Mouse (Mus musculus): ENCODE measurements at regions not wholly inside any gene's neighbourhood (a gene's known extent, or its start where the extent isn't known, plus 50 kb on each side); places are given as distances from the start of the nearest gene placed in this dataset.
A peak's percentile ranks its signal among the peaks of the same experiment; 100 is the strongest.
"Not testable (repeated sequence)": the region's sequence is repeated elsewhere in the genome, so short reads cannot be mapped to it uniquely, and the experiment has no call there.

DNA sequence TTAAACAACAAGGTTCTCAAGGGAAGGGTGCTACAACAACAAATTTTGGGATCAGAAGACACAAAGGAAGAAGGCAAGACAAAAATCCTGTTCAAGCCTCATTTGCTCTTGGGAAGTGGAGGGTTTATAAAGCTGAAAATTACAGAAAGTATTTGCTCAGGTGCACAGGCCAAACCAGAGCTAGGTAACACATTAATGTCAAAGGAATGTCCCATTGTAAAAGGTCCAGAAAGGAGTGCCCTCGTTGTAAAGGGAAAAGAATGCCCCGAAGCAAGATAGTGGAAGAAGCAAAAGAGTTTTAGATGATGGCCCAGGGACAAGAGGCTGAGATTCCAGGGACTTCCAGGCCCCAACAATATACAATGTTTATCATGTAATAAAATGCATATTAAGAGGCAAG, 317.3 kb downstream of the Car8 start:
- DNase-seq = no peak

DNA sequence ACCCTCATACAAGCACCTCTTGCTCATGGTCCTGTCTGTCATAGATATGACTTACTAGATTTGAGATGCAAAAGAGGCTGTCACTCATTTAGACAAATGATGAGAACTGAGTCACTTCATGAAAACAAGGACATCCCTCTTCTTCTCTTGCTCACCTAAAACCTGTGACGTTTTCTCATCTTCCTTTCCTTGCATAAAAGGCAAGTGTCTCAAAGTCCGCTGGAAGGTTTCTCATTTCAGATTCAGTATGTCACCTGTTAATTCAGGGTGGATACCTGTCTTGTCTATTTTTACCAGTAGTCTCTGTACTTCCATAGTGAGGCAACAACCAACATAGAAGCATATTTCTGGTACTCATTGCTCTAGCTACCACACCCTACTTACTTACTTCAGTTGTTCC, 325.6 kb downstream of the Car8 start:
- DNase-seq = no peak

DNA sequence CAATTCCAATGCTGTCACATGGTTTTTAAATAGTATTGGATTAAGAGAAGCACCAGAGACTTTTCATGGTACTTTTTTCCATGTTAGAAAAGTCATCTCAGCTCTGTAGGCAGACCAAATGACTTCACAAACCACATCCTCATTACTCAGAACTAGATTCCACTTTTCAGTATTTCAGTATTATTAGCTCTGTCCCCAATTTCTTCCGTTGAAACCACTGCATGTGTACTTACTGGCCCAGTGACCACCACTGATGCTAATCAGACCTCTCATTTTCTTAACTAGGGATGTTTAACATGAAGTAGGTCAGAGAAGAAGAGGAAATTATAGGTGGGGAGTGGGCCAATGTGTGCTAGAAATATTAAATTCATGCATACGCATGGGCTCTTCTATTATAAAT, 326.2 kb downstream of the Car8 start:
- DNase-seq = no peak

DNA sequence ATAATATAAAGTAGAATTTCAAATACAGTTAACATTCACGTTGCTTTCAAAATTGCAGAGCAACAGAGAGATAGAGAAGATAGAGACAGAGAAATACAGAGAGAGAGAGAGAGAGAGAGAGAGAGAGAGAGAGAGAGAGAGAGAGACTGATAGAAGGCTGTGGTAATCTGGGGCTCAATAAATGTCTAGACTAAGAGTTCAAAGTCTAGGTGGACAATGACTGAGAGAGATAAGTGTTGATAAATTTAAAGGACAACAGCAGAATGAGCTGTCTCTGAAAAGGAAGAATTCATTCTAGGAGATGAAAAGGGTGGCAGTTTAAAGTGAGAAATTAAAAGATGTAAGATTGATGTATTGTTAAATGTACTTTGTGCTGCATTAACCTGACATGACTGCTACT, 335.7 kb downstream of the Car8 start:
- no peak for DNase-seq

DNA sequence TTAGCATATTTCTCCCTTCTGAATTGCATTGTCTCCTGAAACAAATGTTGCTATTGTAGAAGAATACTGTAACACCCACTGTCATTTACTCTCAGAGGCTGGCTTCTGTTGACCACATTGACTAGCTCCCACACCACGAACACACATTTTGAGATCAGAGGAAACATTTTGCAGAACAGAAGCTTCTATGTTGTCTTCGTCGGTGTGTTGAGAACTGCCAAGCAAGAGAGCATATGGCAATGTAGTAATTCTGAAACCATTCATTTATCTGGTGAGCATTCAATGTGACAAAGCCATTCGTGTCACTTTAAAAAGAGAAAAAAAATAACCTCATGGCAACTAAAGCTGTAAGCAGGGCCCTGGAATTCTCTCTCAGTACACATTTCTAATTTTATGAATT, 343.9 kb downstream of the Car8 start:
- DNase-seq = no peak

DNA sequence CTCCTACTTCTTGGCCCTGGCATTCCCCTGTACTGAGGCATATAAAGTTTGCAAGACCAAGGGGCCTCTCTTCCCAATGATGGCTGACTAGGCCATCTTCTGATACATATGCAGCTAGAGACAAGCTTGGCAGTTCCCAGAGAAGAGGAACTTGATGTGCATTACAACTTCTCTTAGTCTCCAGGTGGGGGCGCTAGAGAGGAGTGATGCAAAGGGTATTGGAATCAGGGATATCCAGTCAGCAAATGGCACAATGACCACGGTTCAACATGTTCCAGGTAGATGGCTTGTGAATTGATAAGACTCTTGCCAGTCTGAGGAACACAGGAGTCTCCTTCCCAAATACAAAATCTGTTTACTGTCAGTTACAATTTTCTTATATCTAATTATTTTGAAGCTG, 347.7 kb downstream of the Car8 start:
- peak; percentile 9 for DNase-seq

DNA sequence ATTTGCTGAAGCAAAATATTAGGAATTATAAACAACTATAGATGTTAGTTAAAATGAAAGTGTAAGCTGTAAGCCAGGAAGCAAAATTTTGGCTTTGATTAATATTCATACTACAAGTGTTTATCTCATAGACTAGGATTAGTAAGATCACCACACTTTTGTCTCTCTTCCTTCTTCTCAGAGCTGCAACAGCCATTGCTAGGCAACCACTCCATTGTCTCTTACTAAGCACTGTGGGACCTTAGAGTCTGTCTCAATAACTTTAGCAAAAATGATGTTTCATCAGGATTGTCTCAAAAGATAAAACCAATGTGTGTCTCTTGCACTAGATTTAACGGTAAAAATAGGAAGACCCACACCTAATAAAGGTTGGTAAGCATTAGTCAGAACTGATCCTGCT, 384.3 kb downstream of the Car8 start:
- DNase-seq = no peak

DNA sequence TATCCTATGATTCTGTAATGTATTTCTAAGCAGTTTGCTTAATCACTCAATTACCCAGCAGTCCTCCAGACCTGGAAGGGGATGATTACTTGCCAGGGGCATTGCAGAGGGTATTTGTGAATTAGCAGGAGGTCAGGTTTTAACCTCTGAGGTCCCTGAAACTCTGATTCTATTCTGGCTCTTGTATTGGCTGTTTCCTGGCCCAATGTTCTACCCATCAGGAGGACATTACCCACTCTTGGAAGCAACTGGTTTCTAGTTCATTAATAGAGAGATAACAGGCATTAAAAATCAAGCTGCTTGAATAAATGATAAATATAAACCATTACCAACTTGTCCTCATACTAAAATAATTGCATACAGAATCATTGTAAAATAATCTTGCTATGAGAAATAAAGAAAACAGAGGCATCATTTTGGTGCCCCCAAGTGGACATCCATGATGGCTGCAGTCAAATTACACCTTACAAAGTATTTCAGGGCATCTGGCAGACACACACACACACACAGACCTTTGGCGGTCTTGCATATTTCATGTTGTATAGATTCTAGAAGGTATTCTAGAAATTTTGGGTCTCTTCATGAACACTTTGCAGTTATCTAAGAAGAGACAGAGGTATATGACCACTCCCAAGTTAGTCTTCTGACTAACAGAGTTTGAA, 385.6 kb downstream of the Car8 start:
- peak; percentile 15 for DNase-seq

DNA sequence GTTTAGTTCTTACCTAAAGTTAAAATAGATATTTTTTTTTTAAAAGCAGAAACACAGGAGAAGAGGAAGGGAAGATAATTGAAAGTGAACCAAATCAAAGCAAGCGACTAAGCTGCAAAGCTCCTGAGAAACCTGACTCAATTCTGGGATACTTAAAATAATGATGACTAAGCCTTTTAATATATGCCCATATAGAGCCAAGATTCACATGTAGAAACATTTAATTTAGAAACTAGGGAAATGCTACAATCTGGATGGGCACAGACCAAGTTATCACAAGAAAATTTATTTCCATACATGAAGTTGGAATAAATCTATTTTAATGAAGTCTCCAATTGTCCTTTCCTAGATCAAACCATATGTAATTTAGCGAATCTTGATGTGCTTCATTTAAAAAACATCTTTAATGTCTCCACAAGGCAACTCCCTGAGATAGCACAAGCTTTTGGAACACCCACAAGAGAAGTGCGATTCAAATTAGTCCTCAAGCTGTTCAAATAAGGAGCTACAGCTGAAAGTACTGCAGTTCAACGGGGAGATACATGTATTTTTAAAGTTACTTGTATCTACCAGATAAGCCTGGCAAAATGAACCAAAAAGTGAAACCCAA, 386.7 kb downstream of the Car8 start:
- DNase-seq = no peak

DNA sequence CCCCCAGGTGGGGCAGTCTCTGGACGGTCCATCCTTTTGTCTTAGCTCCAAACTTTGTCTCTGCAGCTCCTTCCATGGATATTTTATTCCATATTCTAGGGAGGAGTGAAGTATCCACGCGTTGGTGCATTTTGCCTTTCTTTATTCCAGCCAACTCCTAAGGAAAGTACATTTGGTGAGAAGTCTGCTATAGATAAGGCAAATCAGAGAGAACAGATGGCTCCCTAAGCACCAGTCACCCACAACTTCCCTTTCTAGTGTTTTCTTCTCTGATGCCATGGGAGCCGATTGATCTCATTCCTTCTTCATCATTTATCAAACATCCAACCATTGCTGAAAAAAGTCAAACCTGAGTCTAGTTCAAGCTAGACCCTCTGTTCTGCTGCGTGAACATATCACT, 391.4 kb downstream of the Car8 start:
- DNase-seq = no peak

DNA sequence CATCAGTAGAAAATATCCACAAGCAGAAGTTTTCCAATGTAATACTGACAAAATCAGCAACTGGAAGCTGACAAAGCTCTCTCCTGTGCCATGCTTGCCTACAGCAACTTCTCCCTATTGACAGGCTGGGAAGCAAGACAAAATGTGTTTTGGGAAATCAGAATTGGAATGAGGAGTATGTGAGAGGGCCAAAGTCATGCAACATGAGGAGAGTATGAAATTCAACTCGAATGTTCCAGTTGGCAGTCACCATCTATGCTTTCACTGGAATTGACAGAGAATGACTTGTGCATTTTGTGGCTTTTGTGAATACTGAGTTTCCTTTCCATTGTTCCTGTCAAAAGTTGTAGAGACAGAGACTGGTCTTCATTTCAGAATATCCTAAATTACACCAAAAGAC, 409.7 kb downstream of the Car8 start:
- DNase-seq = no peak

DNA sequence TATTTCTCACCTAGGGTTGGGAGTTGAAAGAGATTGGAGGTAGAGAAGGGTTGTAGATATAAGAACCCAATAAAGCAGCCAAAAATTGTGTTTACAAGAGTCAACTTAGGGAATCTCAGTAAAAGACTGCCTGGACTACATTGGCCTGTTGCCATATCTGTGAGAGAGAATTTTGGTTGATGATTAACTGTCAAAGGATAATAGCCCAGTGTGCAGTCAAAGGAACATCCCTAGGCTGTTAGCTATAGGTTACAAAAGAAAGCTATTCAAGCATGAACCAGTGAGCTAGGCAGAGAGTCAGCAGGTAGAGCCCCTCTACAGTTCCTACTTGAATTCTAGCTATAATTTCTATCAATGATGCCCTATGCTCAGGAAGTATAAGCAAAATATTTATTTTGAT, 419.0 kb downstream of the Car8 start:
- DNase-seq = no peak

DNA sequence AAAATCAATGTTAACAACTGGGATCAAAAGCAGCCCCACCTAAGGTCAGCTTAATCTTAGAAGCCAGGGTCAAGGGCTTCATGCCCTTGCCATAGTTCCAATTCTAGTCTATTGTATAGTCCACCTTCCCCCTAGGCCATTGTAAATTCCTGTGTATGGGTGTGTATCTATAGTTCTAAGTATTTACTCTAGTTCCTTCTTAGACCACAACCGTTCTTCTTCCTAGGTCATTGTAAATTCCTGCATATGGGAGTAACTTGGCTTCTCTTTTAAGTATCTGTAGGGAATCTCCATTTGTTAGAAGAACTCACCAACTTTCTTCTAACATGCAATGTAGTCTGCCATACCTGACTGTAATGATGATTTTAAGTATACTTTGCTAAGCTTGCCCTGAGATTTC, 461.1 kb downstream of the Car8 start:
- DNase-seq = not testable (repeated sequence)

DNA sequence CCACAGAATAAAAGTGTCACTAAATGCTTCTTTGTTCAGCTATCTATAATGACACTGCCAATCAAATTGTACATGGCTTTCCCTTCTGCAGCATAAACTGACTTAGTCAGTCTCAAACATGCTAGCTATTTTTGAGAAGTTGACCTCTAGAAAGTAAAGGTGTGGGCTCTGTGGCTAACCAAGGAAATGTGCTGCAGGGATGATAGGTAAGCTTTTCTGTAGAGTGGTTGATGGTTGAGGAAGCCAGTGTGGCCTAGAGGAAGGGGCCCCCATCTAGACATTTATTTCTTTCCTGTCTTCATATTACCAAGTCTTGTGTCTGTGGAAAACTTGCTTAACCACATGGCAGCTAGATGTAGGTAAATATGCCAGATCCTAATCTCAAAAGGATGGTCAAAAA, 483.4 kb downstream of the Car8 start:
- DNase-seq = no peak

DNA sequence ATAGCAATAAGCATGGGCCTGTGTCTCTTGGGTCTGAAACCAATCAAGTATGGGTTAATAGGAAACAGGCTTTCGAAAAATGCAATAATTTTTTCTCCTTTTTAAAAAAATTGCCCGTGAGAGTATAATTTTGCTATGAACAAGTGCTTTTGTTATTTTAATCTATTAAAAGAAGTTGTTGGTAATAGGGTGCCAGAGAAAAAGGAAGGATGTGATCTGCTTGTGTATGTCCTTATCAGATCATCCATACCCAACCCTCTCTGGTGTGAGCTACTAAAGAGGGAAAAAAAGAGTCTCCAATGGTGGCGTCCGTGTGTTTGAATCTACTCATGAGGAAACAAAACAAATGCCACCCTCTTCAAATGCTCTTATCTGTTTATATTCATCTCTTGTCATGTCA, 484.9 kb downstream of the Car8 start:
- DNase-seq = no peak

DNA sequence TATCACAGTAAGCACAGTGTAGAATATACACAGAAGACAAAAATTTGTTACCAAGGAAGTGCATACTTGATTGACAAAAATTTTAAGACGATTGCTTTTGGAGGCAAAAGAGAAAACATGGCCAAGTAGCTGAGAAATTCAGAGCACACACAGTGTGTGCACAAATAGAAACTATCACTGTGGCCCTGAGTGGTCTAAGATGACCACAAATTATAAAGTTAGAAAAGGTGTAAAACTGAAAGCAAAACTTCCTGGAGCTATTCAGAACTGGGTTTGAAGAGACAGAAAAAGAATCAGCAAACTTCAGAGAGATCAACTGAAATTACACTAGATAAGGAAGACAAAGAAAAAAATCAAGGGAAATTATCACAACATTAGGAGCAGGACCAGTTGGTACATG, 487.6 kb downstream of the Car8 start:
- DNase-seq = no peak

DNA sequence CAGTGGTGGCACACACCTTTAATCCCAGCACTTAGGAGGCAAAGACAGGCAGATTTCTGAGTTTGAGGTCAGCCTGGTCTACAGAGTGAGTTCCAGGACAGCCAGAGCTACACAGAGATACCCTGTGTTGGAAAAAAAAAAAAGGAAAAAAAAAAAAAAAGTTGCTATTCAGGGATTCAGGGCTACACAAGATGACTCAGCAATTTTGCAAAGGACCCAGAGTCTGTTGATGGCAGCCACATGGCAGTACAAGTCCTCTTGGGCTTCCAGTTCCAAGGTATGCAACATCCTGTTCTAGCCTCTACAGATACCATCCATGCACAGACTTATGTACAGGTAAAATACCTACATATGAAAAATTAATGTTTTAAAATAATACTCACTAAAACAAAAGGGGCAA, 515.9 kb downstream of the Car8 start:
- DNase-seq = no peak

DNA sequence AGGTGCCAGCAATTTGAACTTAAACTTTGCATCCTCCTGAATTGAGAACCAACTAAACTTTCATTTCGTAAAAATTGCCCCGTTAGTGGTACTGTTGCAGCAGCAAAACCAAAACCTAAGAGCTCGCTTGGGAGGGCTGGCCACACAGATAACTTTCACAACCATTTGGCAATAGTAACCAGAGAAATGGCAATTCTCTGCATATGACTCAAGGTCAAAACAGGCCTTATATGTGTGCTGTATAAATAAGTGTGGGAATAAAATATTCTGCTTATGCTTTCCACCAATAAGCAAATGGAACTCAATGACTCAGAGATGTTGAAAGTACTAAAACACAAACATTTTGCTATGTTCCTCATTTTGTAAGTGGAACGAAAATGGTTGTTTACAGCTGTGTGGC, 550.3 kb downstream of the Car8 start:
- DNase-seq = no peak

DNA sequence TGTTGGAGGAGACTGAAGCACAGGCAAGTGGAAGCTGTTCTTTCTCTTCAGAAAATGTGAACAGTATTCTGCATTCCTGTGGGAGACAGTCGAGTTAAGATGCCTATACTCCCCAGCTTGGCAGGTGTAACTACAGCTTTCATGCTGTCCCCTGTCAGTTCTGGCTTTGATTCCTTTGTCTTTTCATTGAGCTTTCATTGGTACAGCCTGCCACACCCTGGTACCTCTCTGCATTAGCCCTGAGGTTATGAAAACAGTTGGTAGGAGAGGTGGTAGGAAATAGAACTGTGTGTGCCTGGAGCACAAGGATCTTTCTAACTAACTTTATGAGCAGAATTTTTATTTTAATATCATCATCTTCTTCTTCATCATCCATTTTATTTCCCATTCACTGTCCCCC, 551.6 kb downstream of the Car8 start:
- no peak for DNase-seq

DNA sequence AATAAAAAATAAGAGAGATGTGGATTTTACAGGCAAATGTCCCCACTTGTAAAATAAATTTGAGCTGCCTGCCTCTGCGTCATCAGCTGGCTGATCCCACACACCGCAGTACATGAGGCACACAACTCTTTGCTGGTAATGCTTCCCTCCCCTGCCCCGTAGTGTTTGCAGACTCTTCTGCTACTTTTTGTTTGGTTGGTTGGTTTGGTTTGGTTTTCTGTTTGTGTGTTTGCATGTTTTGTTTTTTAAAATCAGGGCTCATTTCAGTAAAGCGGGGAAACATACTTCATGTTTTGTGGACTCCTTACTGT, 568.1 kb downstream of the Car8 start:
- DNase-seq = no peak

DNA sequence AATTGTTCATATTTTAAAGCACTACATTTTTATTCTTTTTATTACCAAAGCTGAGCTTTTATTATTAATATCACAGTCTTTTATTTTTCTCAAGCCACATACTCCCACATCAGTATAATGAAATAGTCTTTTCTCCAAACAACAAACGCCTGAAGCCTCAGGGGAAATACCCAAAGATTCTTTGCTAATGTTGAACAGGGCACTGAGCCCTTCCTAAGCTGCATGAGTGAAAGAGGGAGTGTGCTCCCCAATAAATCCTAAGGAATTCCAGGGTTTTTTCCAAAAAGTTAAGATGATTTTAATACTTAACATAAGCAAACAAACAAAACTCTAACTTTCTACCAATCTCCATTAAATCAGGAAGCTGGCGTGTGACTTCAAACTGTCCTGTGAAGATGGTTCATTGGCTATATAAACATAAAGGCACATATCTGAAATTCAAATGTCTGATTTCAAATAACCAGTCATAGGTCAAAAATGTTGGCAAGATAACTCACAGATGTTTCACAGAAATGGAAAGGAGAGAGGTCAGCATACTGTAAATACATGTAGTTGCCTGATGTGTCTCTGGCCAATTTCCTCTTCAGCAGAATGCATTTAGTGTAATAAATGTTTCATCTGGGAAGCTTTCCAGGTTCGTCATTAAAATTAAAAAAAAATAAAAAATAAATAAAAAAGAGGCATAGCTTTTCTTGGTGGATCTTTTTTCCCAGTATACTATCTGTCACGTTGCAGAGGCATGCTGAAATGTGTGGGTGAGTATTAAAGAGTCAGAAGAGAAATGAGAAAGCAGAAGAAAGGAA, 568.6 kb downstream of the Car8 start:
- no peak for DNase-seq

DNA sequence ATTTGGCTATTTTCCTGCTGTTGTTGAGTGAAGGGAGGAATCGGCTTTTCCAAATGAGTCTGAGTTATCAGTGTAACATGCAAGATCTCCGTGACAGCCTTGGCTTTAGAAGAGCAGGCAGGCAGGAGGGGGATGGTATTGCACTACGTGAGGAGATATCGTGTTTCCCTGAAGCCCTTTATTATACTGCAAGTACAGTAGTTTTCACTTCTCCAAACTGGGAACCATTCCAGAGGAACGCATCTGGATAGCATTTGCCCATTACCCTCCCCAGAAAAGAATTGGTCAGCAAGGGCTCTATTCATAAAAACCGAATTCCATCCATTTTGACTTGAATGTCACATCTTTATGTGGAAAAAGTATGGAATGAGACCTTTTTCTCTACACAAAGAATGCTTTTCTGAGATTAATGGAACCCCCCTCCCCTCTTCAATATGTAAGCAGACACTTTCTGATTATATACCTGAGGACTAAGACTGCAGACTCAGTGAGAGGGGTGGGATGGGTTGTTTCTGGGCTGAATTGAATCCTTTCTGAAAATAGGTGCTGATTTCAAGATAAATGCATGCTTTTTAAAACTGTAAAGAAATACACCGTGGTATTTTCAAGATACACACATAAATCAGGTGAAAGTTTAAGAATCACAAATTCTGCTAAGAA, 571.8 kb downstream of the Car8 start:
- no peak for DNase-seq

DNA sequence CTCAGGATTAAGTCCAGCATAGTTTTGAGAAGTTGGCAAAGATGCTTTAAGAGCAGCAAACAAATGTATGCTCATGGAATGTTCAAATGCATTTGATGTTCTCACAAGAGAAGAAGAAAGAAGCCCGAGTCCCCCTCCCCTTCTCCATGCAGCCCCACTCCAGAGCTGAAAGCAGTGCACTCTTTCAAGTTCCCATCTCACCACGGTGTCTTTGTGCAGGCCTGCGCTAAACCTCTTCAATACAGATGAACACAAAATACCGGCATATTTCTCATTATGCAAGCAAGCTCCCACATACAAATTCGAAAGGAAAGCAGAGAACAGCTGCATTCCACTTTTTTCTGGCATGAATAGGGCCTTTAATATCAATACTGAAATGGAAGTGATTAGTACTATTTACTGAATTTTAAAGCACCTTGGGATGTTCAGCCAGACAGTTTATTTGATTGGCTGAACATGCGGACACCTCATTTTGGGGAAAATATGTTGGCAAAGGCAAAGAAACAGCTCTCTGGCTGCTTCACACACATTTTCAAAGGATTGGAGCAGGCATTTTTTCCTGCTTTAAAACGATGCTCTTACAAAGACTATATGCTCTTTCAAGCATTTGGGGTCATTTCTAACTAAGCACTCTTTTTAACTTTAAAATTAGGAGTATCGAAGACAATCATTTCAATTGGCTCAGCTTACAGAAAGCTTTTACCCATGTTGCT, 595.8 kb downstream of the Car8 start:
- DNase-seq = no peak
